Mouse (Mus musculus) heart, postnatal 14 days (tissue): ENCODE data around the gene Gigyf1. TPM values are rescaled to one million over a fixed set of nuclear protein-coding genes. Genes with fewer than 3 reads are reported as not detected.

ENCODE experiments used
- DNase-seq, 2 experiments: peaks; one replicate each; pipeline ENCODE4 v3.0.0; 2021 to 2022
- intact Hi-C: fragments of 180-260 bp; cut with DNase I; formaldehyde crosslinking; loops from one replicate; pipeline ENCODE4 v1.15.1; 2025
- total RNA-seq, 2 experiments: library from RNA; stranded (reverse); gene quantifications; 2 replicates each; pipeline ENCODE4 v1.2.3; 2021

Gene Gigyf1
- total RNA-seq, 2 experiments from 2014 or later = 28.3 to 33.8 TPM

- DNase-seq = peak; percentile 72 to 76
- intact Hi-C loops = loop anchor here (2.0 to 5.0 kb wide), 3 partner anchors 69 to 216 kb away; partner anchors contain the start of genes Mospd3 and Tsc22d4
These were observed 13.2 kb downstream of the Gigyf1 start for GRCm38 (mm10) chr5:137531414-137532130.

- no peak for DNase-seq
- intact Hi-C loops = loop anchor here (2.0 to 5.0 kb wide), 3 partner anchors 69 to 215 kb away; partner anchors contain the start of genes Mospd3 and Tsc22d4
These were observed 13.9 kb downstream of the Gigyf1 start for GRCm38 (mm10) chr5:137532131-137532807.

GRCm38 (mm10) chr5:137532808-137533116 is 14.4 kb downstream of the Gigyf1 start:
- intact Hi-C loops = loop anchor here (2.0 to 5.0 kb wide), 3 partner anchors 68 to 215 kb away; partner anchors contain the start of genes Mospd3 and Tsc22d4
- no peak for DNase-seq

GRCm38 (mm10) chr5:137533117-137533827 is 14.9 kb downstream of the Gigyf1 start, which contains the start of the genes Epo and Gnb2:
Epo (minus strand) TSS chr5:137533242.
Gnb2 (minus strand) TSS chr5:137533510.
- intact Hi-C loops = loop anchor here (2.0 to 5.0 kb wide), 3 partner anchors 68 to 214 kb away; partner anchors contain the start of genes Mospd3 and Tsc22d4

GRCm38 (mm10) chr5:137534762-137535161 is 16.4 kb downstream of the Gigyf1 start:
- DNase-seq = no peak
- intact Hi-C loops = loop anchor here (5.0 kb wide), 2 partner anchors 98 to 213 kb away; partner anchors contain the start of gene Tsc22d4

More at GRCm38 (mm10) chr5:137533117-137533827, 14.9 kb downstream of the Gigyf1 start, which contains the start of the genes Epo and Gnb2:
- DNase-seq = peak; percentile 97 to 99

GRCm38 (mm10) chr5:137535318-137535717 is 17.0 kb downstream of the Gigyf1 start:
- intact Hi-C loops = no loop called here
- no peak for DNase-seq

- no peak for DNase-seq
- intact Hi-C loops = no loop called here
These were observed 19.1 kb downstream of the Gigyf1 start for GRCm38 (mm10) chr5:137537461-137537860.

GRCm38 (mm10) chr5:137539291-137539801 is 21.0 kb downstream of the Gigyf1 start:
- intact Hi-C loops = no loop called here
- DNase-seq = no peak

GRCm38 (mm10) chr5:137540991-137541390 is 22.6 kb downstream of the Gigyf1 start:
- intact Hi-C loops = no loop called here
- DNase-seq = no peak

GRCm38 (mm10) chr5:137541768-137542540 is 23.6 kb downstream of the Gigyf1 start:
- no peak for DNase-seq
- intact Hi-C loops = no loop called here

- intact Hi-C loops = no loop called here
- DNase-seq = no peak
These were observed 26.6 kb downstream of the Gigyf1 start for GRCm38 (mm10) chr5:137544926-137545325.

- intact Hi-C loops = no loop called here
- no peak for DNase-seq
These were observed 27.2 kb downstream of the Gigyf1 start for GRCm38 (mm10) chr5:137545596-137545995.

- DNase-seq = no peak
- intact Hi-C loops = no loop called here
These were observed 31.5 kb downstream of the Gigyf1 start for GRCm38 (mm10) chr5:137549840-137550239.

GRCm38 (mm10) chr5:137551119-137551518 is 32.8 kb downstream of the Gigyf1 start:
- intact Hi-C loops = no loop called here
- DNase-seq = no peak

GRCm38 (mm10) chr5:137553000-137553399 is 34.7 kb downstream of the Gigyf1 start:
- intact Hi-C loops = no loop called here
- no peak for DNase-seq

- peak; percentile 73 to 83 for DNase-seq
- intact Hi-C loops = no loop called here
These were observed 35.1 kb downstream of the Gigyf1 start, which contains the start of gene Actl6b for GRCm38 (mm10) chr5:137553411-137553837. Actl6b (plus strand) TSS chr5:137553517.

GRCm38 (mm10) chr5:137553898-137554297 is 35.5 kb downstream of the Gigyf1 start:
- intact Hi-C loops = no loop called here
- DNase-seq = no peak

- intact Hi-C loops = no loop called here
- no peak for DNase-seq
These were observed 43.2 kb downstream of the Gigyf1 start for GRCm38 (mm10) chr5:137561556-137561955.

GRCm38 (mm10) chr5:137562965-137563364 is 44.6 kb downstream of the Gigyf1 start:
- no peak for DNase-seq
- intact Hi-C loops = no loop called here

GRCm38 (mm10) chr5:137565744-137566143 is 47.4 kb downstream of the Gigyf1 start:
- DNase-seq = no peak

More at GRCm38 (mm10) chr5:137565744-137566143, 47.4 kb downstream of the Gigyf1 start:
- intact Hi-C loops = no loop called here
